Mouse (Mus musculus) thymus, postnatal 4 days (tissue): ENCODE results near the gene Btbd35f24.
"Not testable (repeated sequence)": the region's sequence is repeated elsewhere in the genome, so short reads cannot be mapped to it uniquely, and the experiment has no call there.

ENCODE experiments used
- DNase-seq: peaks from one replicate; pipeline ENCODE4 v3.0.0; 2021

The Btbd35f24 gene

DNA sequence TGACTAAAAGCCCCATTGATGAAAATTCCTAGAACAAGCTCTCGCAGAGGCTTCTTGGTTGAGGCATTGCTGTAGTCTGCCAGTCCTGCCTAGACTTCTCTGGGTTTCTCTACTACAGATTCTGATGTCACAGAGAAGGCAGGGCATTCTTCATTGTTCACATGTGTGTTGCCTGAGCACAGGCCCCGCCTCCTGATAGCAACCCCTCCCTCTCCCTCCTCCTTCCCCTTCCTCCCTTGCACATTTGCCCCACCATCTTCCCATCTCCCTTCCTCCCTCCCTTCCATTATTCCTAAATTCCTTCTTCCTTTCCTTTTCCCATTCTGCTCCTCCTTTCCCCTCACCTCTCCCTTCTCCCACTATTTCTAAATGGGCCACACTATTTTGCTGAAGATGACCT lies at the start of gene Btbd35f24:
TSS of gene Btbd35f24 (minus strand) at position 101 of the 400 bp plus-strand sequence.
- DNase-seq = not testable (repeated sequence)
